Mouse (Mus musculus) cerebellum, adult 2 months (tissue): ENCODE measurements around the gene Rnf5.

Experiments used
- CTCF ChIP-seq: fragments of 200-500 bp; IDR thresholded peaks from 2 replicates; pipeline ENCODE4 v1.5.1; 2011; ENCODE audit warnings: low read depth, mild to moderate bottlenecking, control low read depth, low read length, moderate library complexity, borderline replicate concordance; ENCODE audit not compliant: insufficient read depth
- POLR2A ChIP-seq: fragments of 200-500 bp; IDR thresholded peaks from 2 replicates; pipeline ENCODE4 v1.6.1; 2011; ENCODE audit warnings: low read length, control low read depth, borderline replicate concordance; ENCODE audit not compliant: insufficient read depth

- TF ChIP-seq POLR2A (no peak), CTCF (no peak)
These were observed 38.5 kb upstream of the Rnf5 start for GRCm38 (mm10) chr17:34641945-34642344.
